Mouse (Mus musculus) testis, adult 2 months (tissue): ENCODE measurements around the gene Sardh. TPM values are rescaled to one million over a fixed set of nuclear protein-coding genes. Genes with fewer than 3 reads are reported as not detected.

ENCODE experiments used
- H3K27ac ChIP-seq: fragments of 200-500 bp; 2 replicates; pipeline ENCODE4 v1.5.1; 2012; ENCODE audit warnings: low read depth, low read length; ENCODE audit not compliant: control insufficient read depth, insufficient read depth
- H3K27me3 ChIP-seq: fragments of 200-500 bp; 2 replicates; pipeline ENCODE4 v1.6.1; 2012; ENCODE audit warnings: mild to moderate bottlenecking, low read length, moderate library complexity; ENCODE audit not compliant: control insufficient read depth, insufficient read depth
- H3K36me3 ChIP-seq: fragments of 200-500 bp; 2 replicates; pipeline ENCODE4 v1.6.1; 2012; ENCODE audit warnings: mild to moderate bottlenecking, low read length; ENCODE audit not compliant: control insufficient read depth, insufficient read depth
- H3K4me1 ChIP-seq: fragments of 200-500 bp; 2 replicates; pipeline ENCODE4 v1.6.1; 2012; ENCODE audit warnings: low read length; ENCODE audit not compliant: control insufficient read depth, insufficient read depth
- H3K4me3 ChIP-seq: fragments of 200-500 bp; 2 replicates; pipeline ENCODE4 v1.5.1; 2012; ENCODE audit warnings: low read depth, mild to moderate bottlenecking, low read length, moderate library complexity, mixed read lengths; ENCODE audit not compliant: control insufficient read depth
- CTCF ChIP-seq: fragments of 200-500 bp; IDR thresholded peaks from 2 replicates; pipeline ENCODE4 v1.5.1; 2012; ENCODE audit warnings: low read depth, mild to moderate bottlenecking, inconsistent platforms, low read length, moderate library complexity; ENCODE audit not compliant: control insufficient read depth, insufficient read depth, insufficient replicate concordance
- POLR2A ChIP-seq: fragments of 200-500 bp; IDR thresholded peaks from 2 replicates; pipeline ENCODE4 v1.6.1; 2012; ENCODE audit warnings: low read depth, mild to moderate bottlenecking, inconsistent platforms, low read length, moderate library complexity; ENCODE audit not compliant: control insufficient read depth
- polyA plus RNA-seq: library from polyadenylated mRNA; depleted of rRNA; stranded (reverse); fragments of >200 nt; gene quantifications from 2 replicates; pipeline ENCODE4 v1.2.3, GENCODE M21; 2012; rRNA removed

The Sardh gene
- polyA plus RNA-seq, 1 experiment: 1.7 TPM

DNA sequence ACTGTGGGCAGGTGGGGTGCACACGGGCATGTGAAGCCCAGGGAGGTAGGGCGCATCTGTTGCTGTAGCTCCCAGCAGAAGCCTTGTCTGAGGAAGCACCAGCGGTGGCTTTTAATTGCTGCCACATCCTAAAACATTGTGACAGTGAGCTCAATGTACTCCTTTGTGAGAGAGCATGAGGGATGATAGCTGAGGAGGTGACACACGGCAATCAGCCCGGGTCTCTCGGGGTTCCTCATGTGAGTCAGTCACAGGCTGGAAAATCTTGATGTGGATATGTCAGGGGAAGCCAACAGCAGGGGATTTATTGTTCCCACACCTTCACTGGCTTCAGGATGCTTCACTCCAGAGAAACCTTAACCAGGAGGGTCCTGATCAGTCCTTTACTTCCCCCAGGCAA is 101.3 kb downstream of the Sardh start:
- Histone ChIP-seq H3K27me3 (no peaks in the 10 kb centered on the region), H3K4me1 (peaks cover 6% of the 10 kb centered on the region), H3K36me3 (no peaks in the 10 kb centered on the region), H3K27ac (no peak overlapping the region), H3K4me3 (no peak overlapping the region)
- no peak for TF ChIP-seq CTCF
- TF ChIP-seq POLR2A: no peak

GRCm38 (mm10) chr2:27144957-27145356 is 103.2 kb downstream of the Sardh start:
- H3K4me1 ChIP-seq: peaks cover 6% of the 10 kb centered on the region
- no peak overlapping the region for H3K4me3 ChIP-seq
- no peaks in the 10 kb centered on the region for H3K27me3 ChIP-seq
- H3K27ac ChIP-seq: no peak overlapping the region
- no peak for TF ChIP-seq CTCF
- no peak for TF ChIP-seq POLR2A
- H3K36me3 ChIP-seq: no peaks in the 10 kb centered on the region

DNA sequence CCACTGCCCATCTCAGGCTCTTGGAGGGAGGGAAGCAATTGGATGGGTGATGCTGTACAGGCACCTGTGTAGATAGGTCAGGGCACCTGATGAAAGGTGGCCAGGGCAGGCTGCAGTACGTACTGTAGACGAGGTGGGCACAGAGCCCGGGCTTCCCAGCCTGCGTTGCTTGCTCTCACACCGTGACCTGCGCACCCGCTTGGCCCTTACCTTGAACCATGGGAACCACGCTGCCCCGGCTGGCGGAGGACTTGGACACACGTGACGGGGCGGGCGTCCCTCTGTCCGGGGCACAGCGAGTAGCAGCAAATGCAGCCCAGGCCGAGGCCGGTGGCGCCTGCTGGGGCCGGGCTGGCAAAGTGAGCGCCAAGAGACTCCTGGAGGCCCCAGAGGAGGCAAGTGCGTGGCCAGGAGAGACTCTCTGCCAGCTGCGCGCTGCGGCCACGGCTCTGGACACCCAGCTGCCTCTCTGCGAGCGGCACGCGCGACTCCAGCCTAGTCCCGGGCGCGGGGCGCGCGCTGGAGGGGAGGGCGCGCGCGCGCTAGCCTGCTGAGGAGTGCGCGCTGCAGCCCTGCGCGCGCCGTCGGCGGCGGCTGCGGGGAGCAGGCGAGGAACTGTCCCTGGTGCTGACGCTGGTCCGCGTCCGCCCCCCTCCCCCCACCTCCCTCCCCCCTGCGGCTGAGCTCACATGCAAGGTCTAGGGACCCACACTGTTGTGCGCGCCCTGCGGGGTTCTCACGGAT is 106.0 kb downstream of the Sardh start, which contains the start of gene Fam163b:
Fam163b (minus strand) TSS at position 542 of the 744 bp plus-strand sequence.
- no peak within 1 kb of the TSS for H3K27ac ChIP-seq
- no peaks in the 10 kb centered on the region for H3K36me3 ChIP-seq
- no peaks in the 10 kb centered on the region for H3K27me3 ChIP-seq
- TF ChIP-seq POLR2A (no peak), CTCF (no peak)
- no peak within 1 kb of the TSS; the same call in 1 of the 2 replicates for H3K4me3 ChIP-seq
- peaks cover 6% of the 10 kb centered on the region for H3K4me1 ChIP-seq

Other genes with a start within 250 kb of the Sardh start
- gene Cacfd1, start 238.4 kb downstream of the Sardh start, polyA plus RNA-seq: 21.4 and 26.5 TPM in 2 replicates
- gene Slc2a6, start 220.3 kb downstream of the Sardh start, polyA plus RNA-seq: 0.25 and 0.32 TPM in 2 replicates
- not detected in 2 replicates for gene Mymk, start 176.2 kb downstream of the Sardh start, polyA plus RNA-seq
- gene Adamtsl2, start 169.0 kb downstream of the Sardh start, polyA plus RNA-seq: 2.5 and 3.1 TPM in 2 replicates
- gene Fam163b, start 105.8 kb downstream of the Sardh start, polyA plus RNA-seq: 0.54 and 0.66 TPM in 2 replicates
- gene Dbh, start 83.1 kb downstream of the Sardh start, polyA plus RNA-seq: 0.15 and 0.18 TPM in 2 replicates
- gene Vav2, start 178.7 kb upstream of the Sardh start, polyA plus RNA-seq: 35.7 and 56.1 TPM in 2 replicates
- gene Brd3os, start 194.0 kb upstream of the Sardh start, polyA plus RNA-seq: 9.7 and 13.3 TPM in 2 replicates